Mouse (Mus musculus): ENCODE results near the gene Ccin. TPM values are rescaled to one million over a fixed set of nuclear protein-coding genes. Genes with fewer than 3 reads are reported as not detected.

Ccin gene
- polyA plus RNA-seq, 1 experiment from 2014 or later, result not detected

Other genes with a start within 250 kb of the Ccin start
- gene Olfr159, start 212.5 kb upstream of the Ccin start, polyA plus RNA-seq (2014; fragmentation: Nextera tagmentation; extraction: Ambion mirVana), result not detected in 2 replicates
- not detected in 2 replicates for gene Olfr156, start 159.6 kb upstream of the Ccin start, polyA plus RNA-seq (2014; fragmentation: Nextera tagmentation; extraction: Ambion mirVana)
- not detected in 2 replicates for gene Olfr157, start 143.3 kb upstream of the Ccin start, polyA plus RNA-seq (2014; fragmentation: Nextera tagmentation; extraction: Ambion mirVana)
- gene Olfr155, start 131.9 kb upstream of the Ccin start, polyA plus RNA-seq (2014; fragmentation: Nextera tagmentation; extraction: Ambion mirVana), result not detected in 2 replicates
- gene Reck, start 108.0 kb upstream of the Ccin start, polyA plus RNA-seq (2014; fragmentation: Nextera tagmentation; extraction: Ambion mirVana), result 4.4 and 6.8 TPM in 2 replicates
- gene Glipr2, start 26.1 kb upstream of the Ccin start, polyA plus RNA-seq (2014; fragmentation: Nextera tagmentation; extraction: Ambion mirVana), result 27.0 and 31.8 TPM in 2 replicates
- gene Clta, start 21.0 kb downstream of the Ccin start, polyA plus RNA-seq (2014; fragmentation: Nextera tagmentation; extraction: Ambion mirVana), result 317 and 327 TPM in 2 replicates
- gene Gne, start 100.7 kb downstream of the Ccin start, polyA plus RNA-seq (2014; fragmentation: Nextera tagmentation; extraction: Ambion mirVana), result 21.9 and 29.5 TPM in 2 replicates

All from midbrain, embryonic 14.5 days (tissue).